Mouse (Mus musculus): ENCODE measurements at regions not wholly inside any gene's neighbourhood (a gene's known extent, or its start where the extent isn't known, plus 50 kb on each side); places are given as distances from the start of the nearest gene placed in this dataset.

DNA sequence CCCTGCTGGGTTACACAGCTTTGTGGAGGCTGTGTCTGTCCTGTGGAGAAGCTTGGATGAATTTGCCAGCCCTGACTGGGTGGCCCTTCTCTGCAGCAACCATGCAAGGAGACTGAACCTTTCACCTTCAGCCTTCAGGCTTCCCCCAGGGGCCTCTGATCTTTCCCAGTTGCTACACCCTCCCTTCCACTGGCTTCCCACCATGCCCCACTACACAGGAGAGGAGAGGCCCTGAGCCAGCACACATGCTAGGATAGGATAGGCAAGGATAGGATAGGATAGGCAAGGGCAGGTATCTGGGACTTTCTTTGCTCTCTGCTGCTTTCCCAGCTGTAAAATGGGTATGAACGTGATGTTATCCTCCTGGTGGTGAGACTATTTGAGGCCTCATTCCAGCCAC lies 114.7 kb upstream of the Smim23 start:
- no peak for TF ChIP-seq POLR2A (IDR thresholded peaks at IDR 0.05; ENCODE audit: low read depth, low read length)
- no peak for TF ChIP-seq CTCF (IDR thresholded peaks at IDR 0.05; ENCODE audit: extremely low read depth, insufficient read length, insufficient replicate concordance, low read depth, low read length)

Measured in small intestine, adult 2 months (tissue).